Mouse (Mus musculus) subcutaneous adipose tissue, adult 2 months (tissue): ENCODE measurements around the gene Rab43. TPM values are rescaled to one million over a fixed set of nuclear protein-coding genes. Genes with fewer than 3 reads are reported as not detected.

Experiments used
- polyA plus RNA-seq: library from polyadenylated mRNA; depleted of rRNA; stranded (reverse); fragments of >200 nt; gene quantifications from 2 replicates; pipeline ENCODE4 v1.2.3, GENCODE M21; 2012; ENCODE audit warnings: low replicate concordance; rRNA removed

The Rab43 gene
- polyA plus RNA-seq = 32.2 and 82.0 TPM in 2 replicates

GRCm38 (mm10) chr6:87811675-87812338, at the start of gene Rab43:
Gene Rab43 (minus strand): TSS chr6:87812164.

GRCm38 (mm10) chr6:87850900-87851614, 39.1 kb upstream of the Rab43 start, which contains the start of gene Cnbp:
Gene Cnbp (minus strand): TSS chr6:87851106.

GRCm38 (mm10) chr6:87838551-87839197, 26.7 kb upstream of the Rab43 start, which contains the start of gene Isy1:
Gene Isy1 (minus strand): TSS chr6:87838798.

GRCm38 (mm10) chr6:87835695-87836094, 23.7 kb upstream of the Rab43 start, which contains the start of gene Gm45140:
Gene Gm45140 (minus strand): TSS chr6:87835795.

GRCm38 (mm10) chr6:87777842-87778241, 34.1 kb downstream of the Rab43 start, which contains the start of gene Gp9:
Gene Gp9 (plus strand): TSS chr6:87778072.

Other genes with a start within 250 kb of the Rab43 start
- 0.64 and 4.4 TPM in 2 replicates for gene Prokr1, start 221.4 kb downstream of the Rab43 start, polyA plus RNA-seq
- gene Aplf, start 140.0 kb downstream of the Rab43 start, polyA plus RNA-seq = 4.2 and 8.2 TPM in 2 replicates
- gene Efcc1, start 81.3 kb downstream of the Rab43 start, polyA plus RNA-seq = 4.4 and 10.0 TPM in 2 replicates
- gene Gp9, start 34.1 kb downstream of the Rab43 start, polyA plus RNA-seq = 0.24 and 0.37 TPM in 2 replicates
- gene Gm45140, start 23.6 kb upstream of the Rab43 start, polyA plus RNA-seq = 0.96 TPM in 2 replicates
- 19.5 and 37.6 TPM in 2 replicates for gene Isy1, start 26.6 kb upstream of the Rab43 start, polyA plus RNA-seq
- 283 and 361 TPM in 2 replicates for gene Cnbp, start 38.9 kb upstream of the Rab43 start, polyA plus RNA-seq
- 51.5 and 110 TPM in 2 replicates for gene Copg1, start 75.7 kb upstream of the Rab43 start, polyA plus RNA-seq
- gene Hmces, start 101.8 kb upstream of the Rab43 start, polyA plus RNA-seq = 24.3 and 32.6 TPM in 2 replicates
- gene H1fx, start 169.5 kb upstream of the Rab43 start, polyA plus RNA-seq = 10.7 and 20.5 TPM in 2 replicates
- gene Rab7, start 233.1 kb upstream of the Rab43 start, polyA plus RNA-seq = 266 and 279 TPM in 2 replicates